Comparison of ENCODE assay signal across 8 mouse cellular contexts in the genomic region with DNA sequence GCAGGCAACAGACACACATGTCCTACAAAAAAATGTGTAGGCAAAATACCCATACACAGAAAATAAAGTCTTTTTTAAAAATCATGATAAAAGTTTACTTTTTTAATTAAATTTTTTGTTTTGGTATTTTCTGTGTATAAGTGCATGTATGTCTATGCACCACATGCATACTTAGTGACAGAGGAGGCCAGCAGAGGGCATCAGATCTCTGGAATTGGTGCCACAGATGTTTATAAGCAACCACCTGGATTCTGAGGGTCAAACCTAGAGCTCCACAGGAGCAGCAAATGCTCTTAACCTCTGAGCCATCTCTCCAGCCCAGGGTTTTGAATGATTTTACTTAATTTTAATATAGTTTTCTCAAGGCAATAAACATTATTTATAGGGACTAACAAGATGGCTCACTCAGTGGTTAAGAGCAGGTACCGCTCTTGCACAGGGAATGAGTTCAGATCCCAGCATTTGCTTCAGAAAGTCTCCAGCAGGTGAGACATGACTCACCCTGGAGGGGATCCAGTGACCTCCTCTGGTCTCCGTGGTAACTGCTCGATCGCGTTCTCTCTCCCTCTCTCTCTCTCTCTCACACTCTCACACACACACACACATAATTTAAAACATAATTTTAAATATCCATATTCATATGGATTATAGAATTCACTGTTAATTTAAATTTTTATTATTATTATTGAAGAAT. TPM values are rescaled to one million over a fixed set of nuclear protein-coding genes. Genes with fewer than 3 reads are reported as not detected.
DNase-seq lines count a peak whose midpoint lies in the region; ATAC-seq and TF ChIP-seq lines count a peak whose summit lies in the region.

No protein-coding gene starts in this region.

- no peak for ATAC-seq in midbrain, embryonic 14.5 days (ENCODE audit: low FRiP score, low TSS enrichment)
- no peak for ATAC-seq in midbrain, embryonic 16.5 days
- ATAC-seq in stomach, postnatal 0 days (ENCODE audit: low FRiP score, low TSS enrichment), result no peak

- no peak overlapping the region for H3K27ac ChIP-seq in midbrain, embryonic 14.5 days (replicated peaks; ENCODE audit: low read depth, low read length)
- no peak overlapping the region for H3K27ac ChIP-seq in midbrain, embryonic 16.5 days (ENCODE audit: low read length)
- no peak overlapping the region for H3K27ac ChIP-seq in stomach, postnatal 0 days (replicated peaks)

- no peak for TF ChIP-seq EP300 in stomach, postnatal 0 days (optimal IDR thresholded peaks at IDR 0.05)

- no peaks in the 10 kb centered on the region for H3K27me3 ChIP-seq in midbrain, embryonic 14.5 days (ENCODE audit: control insufficient read depth, insufficient read depth, low read length)
- H3K27me3 ChIP-seq in midbrain, embryonic 16.5 days (ENCODE audit: control insufficient read depth, insufficient read depth, low read depth, low read length), result no peaks in the 10 kb centered on the region
- H3K27me3 ChIP-seq in stomach, postnatal 0 days (ENCODE audit: control insufficient read depth, insufficient read depth, low read length), result no peaks in the 10 kb centered on the region

- H3K4me3 ChIP-seq in midbrain, embryonic 14.5 days (replicated peaks; ENCODE audit: low read depth, low read length), result no peak overlapping the region
- no peak overlapping the region for H3K4me3 ChIP-seq in midbrain, embryonic 16.5 days (ENCODE audit: low read depth, low read length)
- no peak overlapping the region for H3K4me3 ChIP-seq in stomach, postnatal 0 days (ENCODE audit: low read depth, low read length)

- no peaks in the 10 kb centered on the region for H3K9me3 ChIP-seq in midbrain, embryonic 14.5 days (ENCODE audit: control insufficient read depth, low read length)
- H3K9me3 ChIP-seq in midbrain, embryonic 16.5 days (replicated peaks; ENCODE audit: control insufficient read depth, low read length, poor library complexity, severe bottlenecking), result no peaks in the 10 kb centered on the region
- H3K9me3 ChIP-seq in stomach, postnatal 0 days (ENCODE audit: control insufficient read depth, low read length), result no peaks in the 10 kb centered on the region

- no peak overlapping the region for H3K9ac ChIP-seq in midbrain, embryonic 14.5 days (replicated peaks; ENCODE audit: low read length)
- no peak overlapping the region for H3K9ac ChIP-seq in midbrain, embryonic 16.5 days (ENCODE audit: low read depth, low read length)
- H3K9ac ChIP-seq in stomach, postnatal 0 days (ENCODE audit: low read length), result no peak overlapping the region

- H3K4me2 ChIP-seq in midbrain, embryonic 14.5 days (ENCODE audit: low read length), result no peak overlapping the region
- no peak overlapping the region for H3K4me2 ChIP-seq in midbrain, embryonic 16.5 days (ENCODE audit: low read length)
- no peak overlapping the region for H3K4me2 ChIP-seq in stomach, postnatal 0 days (replicated peaks; ENCODE audit: low read depth)

- 84% methylated on average over 5 of the region's 5 CpGs for WGBS in midbrain, embryonic 14.5 days
- 75% methylated on average over 5 of the region's 5 CpGs for WGBS in midbrain, embryonic 16.5 days
- WGBS in stomach, postnatal 0 days, result 75% methylated on average over 5 of the region's 5 CpGs

- H3K36me3 ChIP-seq in midbrain, embryonic 14.5 days (ENCODE audit: control insufficient read depth, insufficient read depth, low read length), result peaks cover 21% of the 10 kb centered on the region; the same call in 1 of the 2 replicates
- H3K36me3 ChIP-seq in midbrain, embryonic 16.5 days (ENCODE audit: control insufficient read depth, insufficient read depth, low read length), result peaks cover 5% of the 10 kb centered on the region
- peaks cover 7% of the 10 kb centered on the region; the same call in 1 of the 2 replicates for H3K36me3 ChIP-seq in stomach, postnatal 0 days (ENCODE audit: control insufficient read depth, insufficient read depth, low read length)

- peak; percentile 62 for TF ChIP-seq CTCF in stomach, postnatal 0 days (IDR thresholded peaks at IDR 0.05; ENCODE audit: low read depth)

- DNase-seq in cerebellum, adult 8-10 months, result peak; percentile 35
- no peak for DNase-seq in cerebellum, adult 11 months
- DNase-seq in midbrain, embryonic 14.5 days, result peak; percentile 74
- DNase-seq in hindlimb bud, embryonic 11.5 days (ENCODE audit: extremely low spot score, low read depth, low spot score), result peak; percentile 33
- DNase-seq in stomach, postnatal 0 days (ENCODE audit: low spot score), result no peak
- DNase-seq in frontal cortex, adult 2 months (ENCODE audit: extremely low spot score in 1 of 2, low spot score in 1 of 2), result no peak
- DNase-seq in testis, postnatal 14 days (ENCODE audit: low spot score), result no peak

- H3K4me1 ChIP-seq in midbrain, embryonic 14.5 days (ENCODE audit: control insufficient read depth, insufficient read depth, low read length), result no peaks in the 10 kb centered on the region
- H3K4me1 ChIP-seq in midbrain, embryonic 16.5 days (ENCODE audit: control insufficient read depth, insufficient read depth, low read length), result no peaks in the 10 kb centered on the region
- no peaks in the 10 kb centered on the region for H3K4me1 ChIP-seq in stomach, postnatal 0 days (replicated peaks; ENCODE audit: control insufficient read depth, insufficient read depth)

RNA-seq across cellular contexts. Expression of a gene that starts 18.4 kb away (rescaled TPM):
- 3.9 and 4.3 TPM in 2 replicates for polyA plus RNA-seq in midbrain, embryonic 14.5 days (2014; fragmentation: Nextera tagmentation; extraction: Ambion mirVana)
- polyA plus RNA-seq in midbrain, embryonic 16.5 days (2015; fragmentation: Nextera tagmentation; extraction: Ambion mirVana), result 4.3 and 4.8 TPM in 2 replicates
- polyA plus RNA-seq in stomach, postnatal 0 days (2015; fragmentation: Nextera tagmentation; extraction: Ambion mirVana), result 4.3 and 4.7 TPM in 2 replicates
- 29.2 and 30.2 TPM in 2 replicates for polyA plus RNA-seq in frontal cortex, adult 2 months (2012; rRNA removed)

RNA-seq across cellular contexts. Expression of a gene that starts 50.0 kb away (rescaled TPM):
- 43.0 and 46.7 TPM in 2 replicates for polyA plus RNA-seq in midbrain, embryonic 14.5 days (2014; fragmentation: Nextera tagmentation; extraction: Ambion mirVana)
- polyA plus RNA-seq in midbrain, embryonic 16.5 days (2015; fragmentation: Nextera tagmentation; extraction: Ambion mirVana), result 44.7 and 46.8 TPM in 2 replicates
- polyA plus RNA-seq in stomach, postnatal 0 days (2015; fragmentation: Nextera tagmentation; extraction: Ambion mirVana), result 6.6 and 6.9 TPM in 2 replicates
- polyA plus RNA-seq in frontal cortex, adult 2 months (2012; rRNA removed), result 27.8 and 28.2 TPM in 2 replicates

RNA-seq across cellular contexts. Expression of a gene that starts 55.9 kb away (rescaled TPM):
- polyA plus RNA-seq in midbrain, embryonic 14.5 days (2014; fragmentation: Nextera tagmentation; extraction: Ambion mirVana), result 4.2 and 5.5 TPM in 2 replicates
- polyA plus RNA-seq in midbrain, embryonic 16.5 days (2015; fragmentation: Nextera tagmentation; extraction: Ambion mirVana), result 4.7 and 5.5 TPM in 2 replicates
- 8.6 and 10.6 TPM in 2 replicates for polyA plus RNA-seq in stomach, postnatal 0 days (2015; fragmentation: Nextera tagmentation; extraction: Ambion mirVana)
- polyA plus RNA-seq in frontal cortex, adult 2 months (2012; rRNA removed), result 7.3 and 8.4 TPM in 2 replicates

Comparison
In these comparisons a context has a peak if more than half of its experiments do, and no peak if none do; other contexts are left out.
1. DNase-seq: peak in cerebellum, adult 8-10 months (single experiment), midbrain, embryonic 14.5 days (single experiment) and hindlimb bud, embryonic 11.5 days (single experiment); none in cerebellum, adult 11 months (single experiment), stomach, postnatal 0 days (single experiment), frontal cortex, adult 2 months (0 of 2) and testis, postnatal 14 days (single experiment).